Mouse (Mus musculus): ENCODE measurements around the gene Mum1.

DNA sequence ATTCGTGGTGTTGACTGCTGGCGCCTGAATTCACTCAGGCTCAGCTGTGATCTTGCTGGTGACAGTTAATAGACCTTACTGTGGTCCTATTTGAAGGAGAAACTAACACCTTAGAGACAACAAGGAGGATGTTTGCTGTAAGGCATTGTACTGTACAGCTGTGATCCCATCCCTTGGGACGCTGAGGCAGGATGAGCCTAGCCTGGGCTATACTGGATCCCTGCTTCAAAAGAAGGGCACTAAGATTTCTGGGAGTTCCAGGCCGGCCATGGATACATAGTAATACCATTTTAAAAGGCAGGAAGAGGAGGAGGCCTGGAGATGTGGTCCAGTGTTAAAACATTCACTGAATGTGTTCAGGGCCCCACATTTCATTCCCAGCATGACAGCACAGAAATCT, 24.3 kb downstream of the Mum1 start:
- no peak for TF ChIP-seq CTCF (IDR thresholded peaks at IDR 0.05; ENCODE audit: low read depth, low read length)
- no peak for TF ChIP-seq POLR2A (IDR thresholded peaks at IDR 0.05; ENCODE audit: extremely low read depth, insufficient read depth, low read length)
